Mouse (Mus musculus): ENCODE results near the gene Tada3.

Tada3 gene

DNA sequence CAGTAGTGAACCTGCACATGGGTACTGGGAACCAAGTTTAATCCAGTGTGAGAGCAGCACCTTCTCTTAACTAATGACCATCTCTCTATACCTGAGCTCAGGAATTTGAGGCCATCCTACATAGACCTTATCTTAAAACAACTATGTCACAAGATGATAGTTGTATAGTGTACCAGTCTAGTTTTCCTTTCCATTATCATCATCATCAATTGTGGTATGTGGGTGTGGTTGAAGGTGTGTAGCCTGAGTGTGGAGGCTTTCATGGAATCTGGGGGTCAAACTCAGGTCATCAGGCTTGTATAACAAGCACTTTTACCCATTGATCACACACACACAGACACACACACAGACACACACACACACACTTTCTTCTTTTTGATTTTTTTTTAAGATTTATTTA lies 27.1 kb downstream of the Tada3 start:
- in situ Hi-C loops (cut with MboI; ENCODE audit: unreplicated experiment in 2 of 2): no loop called here

DNA sequence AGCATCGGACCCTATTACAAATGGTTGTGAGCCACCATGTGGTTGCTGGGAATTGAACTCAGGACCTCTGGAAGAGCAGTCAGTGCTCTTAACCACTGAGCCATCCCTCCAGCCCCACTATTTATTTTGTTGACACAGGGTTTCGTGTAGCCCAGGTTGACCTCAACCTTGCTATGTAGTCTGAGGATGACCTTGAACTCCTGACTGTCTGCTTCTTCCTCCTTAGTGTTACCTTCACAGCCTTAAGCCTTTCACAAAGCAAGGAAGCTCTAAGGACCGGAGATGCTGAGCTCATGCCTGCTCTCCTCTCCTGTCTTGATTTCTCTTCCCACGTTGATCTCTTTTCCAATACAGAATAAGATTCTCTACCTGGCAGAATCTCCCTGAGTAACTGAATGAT lies 30.8 kb downstream of the Tada3 start:
- in situ Hi-C loops (cut with MboI; ENCODE audit: unreplicated experiment in 2 of 2): loop anchor here in 1 of 2 experiments (25.0 kb wide), 1 partner anchor 635 kb away; no protein-coding TSS in a partner anchor

DNA sequence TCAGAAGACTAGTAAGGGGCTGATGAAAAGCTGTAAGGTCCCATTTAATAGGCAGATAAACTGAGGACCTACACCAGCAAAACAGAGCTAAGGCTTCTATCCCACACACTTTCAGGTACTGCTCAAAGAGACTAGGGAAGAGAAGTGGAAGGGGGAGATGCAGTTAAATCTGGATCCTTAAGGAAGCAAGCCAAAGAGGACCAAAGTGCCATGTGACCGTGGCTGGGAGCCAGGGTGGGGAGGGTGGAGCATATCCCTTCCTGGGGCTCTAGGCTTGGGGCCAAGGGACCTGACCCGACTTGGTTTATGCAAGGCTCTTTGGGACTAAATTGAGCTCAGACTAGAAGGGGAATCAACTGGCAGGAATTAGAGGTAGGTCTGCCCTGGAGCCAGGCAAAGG lies 33.4 kb downstream of the Tada3 start:
- in situ Hi-C loops (cut with MboI; ENCODE audit: unreplicated experiment in 2 of 2): loop anchor here in 1 of 2 experiments (25.0 kb wide), 1 partner anchor 632 kb away; no protein-coding TSS in a partner anchor

DNA sequence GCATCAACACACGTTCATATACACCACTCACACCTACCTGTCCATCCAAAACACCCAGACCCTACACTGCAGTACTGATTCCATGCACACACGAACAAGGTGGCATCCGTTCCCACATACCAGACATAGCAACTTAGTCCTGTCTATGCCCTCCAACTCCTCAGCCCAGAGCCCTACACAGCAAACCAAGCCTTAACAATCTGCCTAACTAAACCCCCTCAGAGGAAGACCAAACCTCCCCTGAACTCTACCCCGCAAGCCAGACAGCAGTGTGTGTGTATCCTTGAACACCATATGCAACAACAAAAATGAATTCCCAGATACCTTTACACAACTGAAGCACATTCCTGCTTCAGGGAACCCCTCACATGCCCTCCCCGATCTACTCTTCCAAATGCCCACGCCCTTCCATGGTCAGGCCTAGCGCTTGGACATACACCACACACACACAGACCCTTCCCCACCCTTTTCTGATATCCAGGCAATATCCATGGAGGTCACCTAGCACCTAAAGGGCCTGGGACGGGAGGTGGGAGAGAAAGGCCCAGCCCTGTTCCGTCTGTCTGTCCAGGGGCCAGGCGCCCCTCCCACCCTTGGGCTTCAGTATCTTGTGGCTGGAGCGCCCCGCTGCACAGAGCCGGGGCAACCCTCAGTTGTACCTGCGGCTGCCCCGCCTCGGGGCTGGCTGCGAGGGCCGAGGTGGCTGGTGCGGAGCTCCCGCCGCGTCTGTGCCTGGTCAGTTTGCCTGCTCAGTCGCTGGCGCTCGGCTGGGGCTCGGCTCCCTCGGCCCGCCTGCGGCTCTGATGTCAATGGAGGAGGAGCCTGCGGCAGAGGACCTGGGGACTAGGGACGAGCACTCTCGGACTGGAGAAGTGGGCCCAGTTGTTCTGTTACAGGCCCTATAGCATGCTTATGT lies 34.2 kb downstream of the Tada3 start, which contains the start of gene Camk1:
Gene Camk1, minus strand, starts transcription at position 808 of the 916 bp plus-strand sequence.
- in situ Hi-C loops (cut with MboI; ENCODE audit: unreplicated experiment in 2 of 2): loop anchor here in 1 of 2 experiments (25.0 kb wide), 1 partner anchor 631 kb away; no protein-coding TSS in a partner anchor

DNA sequence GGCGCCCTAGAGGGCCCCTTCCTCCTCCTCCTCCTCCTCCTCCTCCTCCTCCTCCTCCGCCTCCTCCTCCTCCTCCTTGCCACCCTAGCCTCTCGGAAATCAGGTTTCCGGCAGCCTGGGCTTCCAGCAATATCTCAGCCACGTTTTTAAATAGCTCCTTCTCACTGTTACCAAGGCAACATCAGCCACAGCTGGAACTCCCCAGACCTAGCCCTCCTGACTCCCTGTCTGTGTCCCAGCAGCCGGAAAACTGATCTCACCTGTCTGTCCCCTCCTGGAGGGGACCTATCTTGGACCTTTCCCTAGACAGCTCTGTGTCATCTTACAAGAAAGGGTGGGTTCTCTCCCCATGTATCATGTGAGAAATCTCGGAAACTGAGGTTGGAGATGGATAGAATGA lies 35.4 kb downstream of the Tada3 start:
- in situ Hi-C loops (cut with MboI; ENCODE audit: unreplicated experiment in 2 of 2): loop anchor here in 1 of 2 experiments (25.0 kb wide), 1 partner anchor 630 kb away; no protein-coding TSS in a partner anchor

DNA sequence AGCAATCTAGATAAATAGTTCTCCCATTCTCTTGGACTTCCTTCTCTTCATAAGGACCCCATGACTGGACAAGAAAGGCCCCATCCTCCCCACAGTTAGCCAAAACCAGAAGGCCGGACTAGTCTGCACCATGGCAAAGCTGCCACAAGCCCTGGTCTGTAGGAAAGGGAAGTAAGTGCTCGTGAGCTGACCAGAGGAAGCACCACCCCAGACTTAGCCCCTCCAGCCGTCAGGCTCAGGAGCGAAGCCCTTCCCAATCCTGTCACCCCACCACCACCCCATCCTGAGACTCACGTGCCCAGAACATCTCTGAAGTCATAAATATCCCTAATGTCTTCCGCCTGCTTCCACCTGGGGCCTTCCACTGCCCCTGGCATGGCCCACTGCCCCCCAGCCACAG lies 36.1 kb downstream of the Tada3 start:
- in situ Hi-C loops (cut with MboI; ENCODE audit: unreplicated experiment in 2 of 2): loop anchor here in 1 of 2 experiments (25.0 kb wide), 1 partner anchor 629 kb away; no protein-coding TSS in a partner anchor

DNA sequence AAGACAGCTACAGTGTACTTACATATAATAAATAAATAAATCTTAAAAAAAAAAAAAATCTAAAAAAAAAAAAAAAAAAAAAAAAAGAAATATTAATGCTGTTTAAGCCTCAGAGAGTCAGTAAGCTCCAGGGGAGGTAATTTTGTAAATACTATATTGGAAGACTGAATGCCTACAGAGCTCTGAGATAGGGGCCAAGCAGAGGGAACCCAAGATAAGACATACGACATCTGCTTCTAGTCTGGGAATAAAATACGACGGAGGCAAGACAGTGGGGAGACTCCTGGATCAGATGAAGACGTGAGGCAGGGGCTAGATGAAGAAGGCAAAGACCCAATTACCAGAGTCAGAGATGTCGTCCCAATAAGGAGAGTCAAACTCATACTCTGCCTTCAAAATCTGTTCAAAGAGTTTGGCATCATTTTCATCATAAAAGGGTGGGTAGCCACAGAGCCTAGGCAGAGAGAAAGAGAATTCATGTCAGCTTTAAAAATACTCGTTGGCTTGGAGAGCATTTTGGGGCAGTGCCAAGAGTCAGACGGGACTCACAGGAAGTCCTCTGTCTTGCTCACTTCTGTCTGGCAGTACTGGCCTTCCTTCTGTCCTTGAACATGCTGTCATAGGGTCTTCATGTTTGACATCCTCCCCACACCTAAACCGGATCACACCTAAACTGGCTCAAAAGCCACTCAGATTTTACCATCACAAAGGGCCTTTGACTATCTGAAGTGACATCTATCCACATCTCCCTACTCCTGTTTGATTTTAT lies 40.6 kb downstream of the Tada3 start:
- in situ Hi-C loops (cut with MboI; ENCODE audit: unreplicated experiment in 2 of 2): loop anchor here in 1 of 2 experiments (25.0 kb wide), 1 partner anchor 625 kb away; no protein-coding TSS in a partner anchor

DNA sequence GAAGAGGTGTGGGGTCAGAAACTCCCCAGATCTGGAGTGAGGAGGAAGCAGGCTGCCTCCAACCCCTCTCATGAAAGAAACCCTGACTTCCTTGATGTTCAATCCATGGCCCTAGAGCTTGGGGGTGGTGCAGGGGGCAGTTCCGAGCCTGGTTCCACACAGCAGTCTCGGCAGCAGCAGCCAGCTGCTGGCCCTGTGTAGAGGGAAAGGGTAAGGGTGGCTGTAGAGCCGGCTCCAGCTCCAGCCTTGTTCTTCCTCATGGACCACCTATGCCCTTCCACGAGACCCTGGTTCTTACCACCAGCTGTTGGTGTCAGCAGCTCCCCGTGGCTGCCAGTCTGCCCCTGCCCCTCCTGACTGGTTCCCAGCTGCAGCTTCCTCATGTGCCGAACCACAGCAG lies 43.5 kb downstream of the Tada3 start:
- in situ Hi-C loops (cut with MboI; ENCODE audit: unreplicated experiment in 2 of 2): loop anchor here in 1 of 2 experiments (25.0 kb wide), 1 partner anchor 622 kb away; no protein-coding TSS in a partner anchor

DNA sequence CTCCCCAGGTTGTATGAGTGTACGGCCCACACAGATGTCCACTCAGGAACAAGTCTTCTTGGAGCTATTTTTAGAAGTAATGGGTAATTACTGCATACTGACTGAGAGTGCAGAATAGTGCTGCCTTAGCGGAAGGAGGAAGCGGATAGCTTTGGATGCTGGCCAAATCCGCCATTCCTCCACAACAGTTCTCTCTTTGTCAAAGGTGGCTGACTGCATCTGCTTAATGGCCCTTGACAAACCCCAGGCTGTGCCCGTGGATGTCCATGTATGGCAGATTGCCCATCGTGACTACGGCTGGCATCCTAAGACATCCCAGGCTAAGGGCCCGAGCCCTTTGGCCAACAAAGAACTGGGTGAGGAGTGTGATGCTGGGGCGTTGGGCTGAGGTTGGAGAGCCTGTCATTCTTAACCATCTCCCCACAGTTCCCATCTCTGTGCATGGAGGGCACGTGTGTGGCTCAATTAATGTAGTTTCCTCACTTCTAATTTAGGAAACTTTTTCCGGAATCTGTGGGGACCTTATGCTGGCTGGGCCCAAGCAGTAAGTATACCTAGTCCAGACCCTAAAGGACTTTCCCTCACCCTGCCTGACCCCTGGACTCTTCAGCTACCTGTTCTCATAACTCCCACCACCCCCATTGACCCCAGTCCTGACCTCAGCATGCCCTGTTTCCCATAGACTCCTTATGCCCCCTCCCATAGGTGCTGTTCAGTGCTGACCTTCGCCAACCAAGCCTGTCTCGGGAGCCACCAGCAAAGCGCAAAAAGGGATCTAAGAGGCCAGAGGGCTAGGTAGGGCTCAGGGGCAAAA lies 44.3 kb downstream of the Tada3 start:
- in situ Hi-C loops (cut with MboI; ENCODE audit: unreplicated experiment in 2 of 2): loop anchor here in 1 of 2 experiments (25.0 kb wide), 1 partner anchor 621 kb away; no protein-coding TSS in a partner anchor

DNA sequence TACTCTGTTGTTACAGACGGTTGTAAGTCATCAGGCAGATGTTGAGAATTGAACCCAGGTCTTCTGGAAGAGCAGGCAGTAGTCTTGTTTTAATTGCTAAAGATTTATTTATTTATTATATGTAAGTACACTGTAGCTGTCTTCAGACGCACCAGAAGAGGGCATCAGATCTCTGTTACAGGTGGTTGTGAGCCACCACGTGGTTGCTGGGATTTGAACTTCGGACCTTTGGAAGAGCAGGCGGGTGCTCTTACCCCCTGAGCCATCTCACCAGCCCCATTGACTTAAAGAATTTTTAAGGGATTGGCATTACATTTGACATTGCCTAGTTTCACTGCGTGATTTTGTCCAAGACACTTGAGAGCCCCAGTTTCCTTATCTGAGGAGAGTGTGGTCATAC lies 44.9 kb downstream of the Tada3 start:
- in situ Hi-C loops (cut with MboI; ENCODE audit: unreplicated experiment in 2 of 2): loop anchor here in 1 of 2 experiments (25.0 kb wide), 1 partner anchor 620 kb away; no protein-coding TSS in a partner anchor

DNA sequence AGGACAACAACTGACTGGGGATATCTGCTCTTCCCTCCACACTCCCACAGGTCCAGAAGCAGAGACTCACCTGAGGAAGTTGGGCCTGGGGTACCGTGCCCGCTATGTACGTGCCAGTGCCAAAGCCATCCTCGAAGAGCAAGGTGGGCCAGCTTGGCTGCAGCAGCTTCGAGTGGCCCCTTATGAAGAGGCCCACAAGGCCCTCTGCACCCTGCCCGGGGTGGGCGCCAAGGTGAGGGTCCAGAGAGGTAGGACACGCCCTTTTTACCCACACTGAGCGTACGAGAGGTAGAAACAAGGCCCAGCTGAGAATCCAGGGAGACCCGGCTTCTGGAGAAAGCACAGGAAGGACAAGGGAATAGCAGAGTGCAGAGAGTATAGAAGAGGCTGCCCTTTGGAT lies 46.0 kb downstream of the Tada3 start:
- in situ Hi-C loops (cut with MboI; ENCODE audit: unreplicated experiment in 2 of 2): loop anchor here in 1 of 2 experiments (25.0 kb wide), 1 partner anchor 619 kb away; no protein-coding TSS in a partner anchor

DNA sequence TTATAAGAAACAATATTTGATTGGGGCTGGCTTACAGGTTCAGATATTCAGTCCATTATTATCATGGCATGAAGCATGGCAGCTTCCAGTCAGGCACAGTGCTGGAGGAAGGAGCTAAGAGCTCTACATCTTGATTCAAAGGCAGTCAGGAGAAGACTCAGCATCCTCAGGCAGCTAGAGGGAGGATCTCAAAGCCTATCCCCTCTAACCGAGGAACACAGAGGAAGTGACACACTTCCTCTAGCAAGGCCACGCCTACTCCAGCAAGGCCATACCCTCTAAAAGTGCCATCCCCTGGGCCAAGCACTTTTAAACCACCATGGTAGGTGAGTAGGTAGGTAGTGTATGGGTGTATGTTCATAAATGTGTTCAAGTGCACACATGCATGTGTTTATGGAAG lies 47.1 kb downstream of the Tada3 start:
- in situ Hi-C loops (cut with MboI; ENCODE audit: unreplicated experiment in 2 of 2): loop anchor here in 1 of 2 experiments (25.0 kb wide), 1 partner anchor 618 kb away; no protein-coding TSS in a partner anchor

DNA sequence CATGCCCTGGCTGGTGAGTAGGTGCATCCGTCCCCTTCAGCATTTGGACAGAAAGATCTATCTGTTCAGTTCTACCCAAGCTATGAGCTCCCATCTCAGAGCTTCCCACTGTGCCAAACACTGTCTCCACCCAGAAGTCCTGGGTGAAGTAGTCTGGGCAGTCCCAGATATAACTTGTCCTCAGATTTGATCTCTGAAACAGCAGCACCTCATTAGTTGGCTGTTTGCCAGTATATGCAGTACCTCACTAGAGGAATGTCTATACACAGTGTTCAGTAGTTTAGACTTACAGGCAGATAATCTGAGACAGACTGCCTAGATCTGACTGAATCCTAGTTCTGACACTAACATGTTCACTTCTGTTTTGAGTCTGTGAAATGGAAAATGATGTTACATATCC lies 48.3 kb downstream of the Tada3 start:
- in situ Hi-C loops (cut with MboI; ENCODE audit: unreplicated experiment in 2 of 2): loop anchor here (5.0 to 25.0 kb wide), 2 partner anchors 48 to 617 kb away; partner anchors contain the start of genes Arpc4 (in 2 of the 2) and Tada3 (in 2 of the 2)

DNA sequence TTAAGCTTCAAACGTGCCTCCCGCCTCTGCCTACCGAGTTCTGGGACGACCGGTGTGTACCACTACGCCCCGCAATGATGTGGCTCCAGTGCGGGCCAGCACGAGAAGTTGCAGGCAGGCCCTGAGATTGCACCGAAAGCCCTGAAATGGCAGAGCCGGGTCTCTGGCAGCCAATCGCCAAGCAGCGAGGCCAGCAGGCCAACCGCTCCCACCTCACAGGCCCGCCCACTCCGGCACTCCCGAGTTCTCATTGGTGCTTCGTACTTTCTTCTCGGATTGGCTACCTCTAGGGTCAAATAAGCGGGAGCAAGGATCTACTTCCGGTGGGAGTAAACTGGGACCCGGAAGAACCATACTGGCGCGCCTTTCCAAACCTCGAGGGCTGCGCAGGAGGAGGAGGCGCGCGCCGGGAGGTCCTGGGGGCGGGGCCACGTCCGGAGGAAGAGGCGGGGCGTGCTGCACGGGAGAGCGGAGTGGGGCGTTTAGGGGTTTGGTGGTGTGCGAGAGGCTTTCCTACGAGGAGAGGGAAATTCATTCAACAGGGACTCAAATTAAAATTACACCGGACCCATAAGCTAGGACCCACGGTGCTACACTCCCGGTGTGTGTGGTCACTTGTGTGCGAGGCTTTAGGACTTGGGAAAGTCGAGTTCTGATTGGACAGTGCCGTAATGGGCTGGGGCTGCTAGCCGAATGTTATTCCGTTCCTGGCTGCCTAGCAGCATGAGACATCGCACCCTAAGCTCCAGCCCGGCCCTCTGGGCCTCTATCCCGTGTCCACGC lies 51.0 kb downstream of the Tada3 start, which contains the start of gene Ogg1:
Gene Ogg1, plus strand, starts transcription at position 440 of the 783 bp plus-strand sequence.
- in situ Hi-C loops (cut with MboI; ENCODE audit: unreplicated experiment in 2 of 2): loop anchor here (5.0 to 25.0 kb wide), 2 partner anchors 51 to 614 kb away; partner anchors contain the start of genes Arpc4 (in 2 of the 2) and Tada3 (in 2 of the 2)

Measured in v-Abl transformed pro-B cells (cell line).